Mouse (Mus musculus) intestine, postnatal 0 days (tissue): ENCODE data around the gene Zfp385c. TPM values are rescaled to one million over a fixed set of nuclear protein-coding genes. Genes with fewer than 3 reads are reported as not detected.

Experiments
- ATAC-seq: fragments of 200-750 bp; cut with Nextera tagmentation; 2 replicates; pipeline ENCODE4 v1.8.0; 2017; ENCODE audit warnings: mild to moderate bottlenecking, moderate TSS enrichment, moderate library complexity
- H3K27ac ChIP-seq: fragments of 300-500 bp; sonication (generic); 2 replicates; pipeline ENCODE4 v1.5.1; 2014; ENCODE audit warnings: mild to moderate bottlenecking, low read depth, low read length, moderate library complexity
- H3K27me3 ChIP-seq: fragments of 300-500 bp; sonication (generic); replicated peaks from 2 replicates; pipeline ENCODE4 v1.6.1; 2014; ENCODE audit warnings: low read length, mixed read lengths; ENCODE audit not compliant: control insufficient read depth, insufficient read depth
- H3K36me3 ChIP-seq: fragments of 300-500 bp; sonication (generic); 2 replicates; pipeline ENCODE4 v1.6.1; 2014; ENCODE audit warnings: mild to moderate bottlenecking, moderate library complexity; ENCODE audit not compliant: control insufficient read depth, insufficient read depth
- H3K4me1 ChIP-seq: fragments of 300-500 bp; sonication (generic); replicated peaks from 2 replicates; pipeline ENCODE4 v1.6.1; 2014; ENCODE audit warnings: antibody characterized with exemption, low read length, mixed read lengths; ENCODE audit not compliant: control insufficient read depth, insufficient read depth
- H3K4me2 ChIP-seq: fragments of 300-500 bp; sonication (generic); replicated peaks from 2 replicates; pipeline ENCODE4 v1.6.1; 2014; ENCODE audit warnings: low read depth, mild to moderate bottlenecking, moderate library complexity
- H3K4me3 ChIP-seq: fragments of 300-500 bp; sonication (generic); 2 replicates; pipeline ENCODE4 v1.5.1; 2014; ENCODE audit warnings: low read depth, low read length
- H3K9ac ChIP-seq: fragments of 300-500 bp; sonication (generic); 2 replicates; pipeline ENCODE4 v1.6.1; 2014; ENCODE audit warnings: mild to moderate bottlenecking, low read depth, low read length
- H3K9me3 ChIP-seq: fragments of 300-500 bp; sonication (generic); 2 replicates; pipeline ENCODE4 v1.6.1; 2016; ENCODE audit warnings: mixed run types; ENCODE audit not compliant: control insufficient read depth
- CTCF ChIP-seq: sonication (generic); IDR thresholded peaks from 2 replicates; pipeline ENCODE4 v1.5.1; 2016; ENCODE audit warnings: low read depth, mild to moderate bottlenecking, control low read depth, antibody characterized with exemption, moderate library complexity
- WGBS: fragments of 180-500 bp; shearing (Covaris S2); extraction: QIAGEN DNeasy Blood & Tissue Kit; methylation state at CpG from one replicate; pipeline ENCODE4 v1.1.7; 2014; 5-methylcytosine and 5-hydroxymethylcytosine counted together
- polyA plus RNA-seq: library from polyadenylated mRNA; unstranded; fragments of >200 nt; fragmentation: Nextera tagmentation; extraction: Ambion mirVana; gene quantifications from 2 replicates; pipeline ENCODE4 v1.2.1, GENCODE M21; 2015

Gene Zfp385c
- polyA plus RNA-seq, 1 experiment from 2014 or later = 0.09 TPM

GRCm38 (mm10) chr11:100690389-100690788, 1.9 kb downstream of the Zfp385c start:
- no peak overlapping the region for H3K9ac ChIP-seq
- no peaks in the 10 kb centered on the region; the same call in none of the 2 replicates for H3K4me1 ChIP-seq
- no peak for ATAC-seq
- no peaks in the 10 kb centered on the region for H3K9me3 ChIP-seq
- 68% methylated on average over 7 of the region's 7 CpGs for WGBS
- no peak overlapping the region for H3K4me3 ChIP-seq
- H3K27me3 ChIP-seq = no peaks in the 10 kb centered on the region
- H3K36me3 ChIP-seq = no peaks in the 10 kb centered on the region; the same call in 1 of the 2 replicates
- no peak overlapping the region for H3K4me2 ChIP-seq
- no peak for TF ChIP-seq CTCF
- no peak overlapping the region for H3K27ac ChIP-seq

GRCm38 (mm10) chr11:100688443-100688842, 3.8 kb downstream of the Zfp385c start:
- no peak overlapping the region for H3K9ac ChIP-seq
- no peaks in the 10 kb centered on the region; the same call in none of the 2 replicates for H3K4me1 ChIP-seq
- no peak for TF ChIP-seq CTCF
- no peaks in the 10 kb centered on the region for H3K9me3 ChIP-seq
- H3K36me3 ChIP-seq = no peaks in the 10 kb centered on the region
- 68% methylated on average over 4 of the region's 4 CpGs for WGBS
- H3K27ac ChIP-seq = no peak overlapping the region
- H3K4me3 ChIP-seq = no peak overlapping the region
- H3K4me2 ChIP-seq = no peak overlapping the region
- ATAC-seq = no peak
- H3K27me3 ChIP-seq = no peaks in the 10 kb centered on the region

- 76% methylated on average over 7 of the region's 7 CpGs for WGBS
- Histone ChIP-seq H3K4me2 (no peak overlapping the region), H3K4me1 (no peaks in the 10 kb centered on the region; the same call in 1 of the 2 replicates), H3K27me3 (no peaks in the 10 kb centered on the region), H3K36me3 (no peaks in the 10 kb centered on the region), H3K9ac (no peak overlapping the region), H3K4me3 (no peak overlapping the region), H3K9me3 (no peaks in the 10 kb centered on the region), H3K27ac (no peak overlapping the region)
- no peak for ATAC-seq
- no peak for TF ChIP-seq CTCF
Measured at GRCm38 (mm10) chr11:100687265-100687664, 5.0 kb downstream of the Zfp385c start.

- ATAC-seq = no peak
- H3K27me3 ChIP-seq = no peaks in the 10 kb centered on the region
- no peaks in the 10 kb centered on the region for H3K4me1 ChIP-seq
- H3K9ac ChIP-seq = no peak overlapping the region
- no peak overlapping the region for H3K4me2 ChIP-seq
- no peaks in the 10 kb centered on the region for H3K9me3 ChIP-seq
- no peak for TF ChIP-seq CTCF
- no peak overlapping the region for H3K27ac ChIP-seq
- 70% methylated on average over 3 of the region's 3 CpGs for WGBS
- no peaks in the 10 kb centered on the region for H3K36me3 ChIP-seq
- no peak overlapping the region for H3K4me3 ChIP-seq
Measured at GRCm38 (mm10) chr11:100685371-100685770, 6.9 kb downstream of the Zfp385c start.

- H3K27me3 ChIP-seq = no peaks in the 10 kb centered on the region
- H3K27ac ChIP-seq = no peak overlapping the region
- WGBS = 78% methylated on average over 2 of the region's 2 CpGs
- no peaks in the 10 kb centered on the region for H3K36me3 ChIP-seq
- no peaks in the 10 kb centered on the region for H3K4me1 ChIP-seq
- no peak for ATAC-seq
- H3K4me3 ChIP-seq = no peak overlapping the region
- H3K9me3 ChIP-seq = no peaks in the 10 kb centered on the region
- no peak overlapping the region for H3K9ac ChIP-seq
- no peak overlapping the region for H3K4me2 ChIP-seq
- TF ChIP-seq CTCF = no peak
Measured at GRCm38 (mm10) chr11:100684084-100684483, 8.2 kb downstream of the Zfp385c start.

- Histone ChIP-seq H3K9ac (no peak overlapping the region), H3K27me3 (no peaks in the 10 kb centered on the region), H3K4me2 (no peak overlapping the region), H3K36me3 (no peaks in the 10 kb centered on the region), H3K27ac (no peak overlapping the region), H3K4me1 (no peaks in the 10 kb centered on the region), H3K9me3 (no peaks in the 10 kb centered on the region), H3K4me3 (no peak overlapping the region)
- 68% methylated on average over 5 of the region's 5 CpGs for WGBS
- no peak for ATAC-seq
- no peak for TF ChIP-seq CTCF
Measured at GRCm38 (mm10) chr11:100682526-100682925, 9.7 kb downstream of the Zfp385c start.

- no peak overlapping the region for H3K9ac ChIP-seq
- no peaks in the 10 kb centered on the region for H3K9me3 ChIP-seq
- H3K4me3 ChIP-seq = no peak overlapping the region
- no peak overlapping the region for H3K4me2 ChIP-seq
- no peak for ATAC-seq
- H3K27ac ChIP-seq = no peak overlapping the region
- no peaks in the 10 kb centered on the region for H3K27me3 ChIP-seq
- H3K4me1 ChIP-seq = no peaks in the 10 kb centered on the region
- H3K36me3 ChIP-seq = no peaks in the 10 kb centered on the region
- TF ChIP-seq CTCF = no peak
- WGBS = 71% methylated on average over 5 of the region's 5 CpGs
Measured at GRCm38 (mm10) chr11:100681826-100682225, 10.4 kb downstream of the Zfp385c start.
